Mouse (Mus musculus) MEL (cell line): ENCODE results near the gene Atp2a2. TPM values are rescaled to one million over a fixed set of nuclear protein-coding genes. Genes with fewer than 3 reads are reported as not detected.

ENCODE experiments used
- DNase-seq: peaks from one replicate; pipeline ENCODE4 v3.0.0; 2011; ENCODE audit warnings: low read depth, low spot score
- H3K27ac ChIP-seq: 2 replicates; pipeline ENCODE4 v1.5.1; 2012; ENCODE audit warnings: low read depth, mild to moderate bottlenecking, control low read depth, low read length, moderate library complexity; ENCODE audit not compliant: control insufficient read depth
- H3K27me3 ChIP-seq, 2 experiments: fragments of 150-350 bp in 1 of 2; sonication (generic) in 1 of 2; 2 replicates each; pipeline ENCODE4 v1.6.1; 2012; ENCODE audit warnings: low read length in 2 of 2, mild to moderate bottlenecking in 2 of 2, improper control_type of control experiment in 1 of 2, moderate library complexity in 1 of 2; ENCODE audit not compliant: insufficient read depth in 2 of 2, control insufficient read depth in 1 of 2
- H3K36me3 ChIP-seq, 2 experiments: 2 replicates each; pipeline ENCODE4 v1.6.1; 2012 to 2014; ENCODE audit warnings: low read length in 2 of 2, improper control_type of control experiment in 1 of 2, inconsistent platforms in 1 of 2, mild to moderate bottlenecking in 1 of 2; ENCODE audit not compliant: insufficient read depth in 2 of 2, control insufficient read depth in 1 of 2
- H3K4me1 ChIP-seq, 2 experiments: fragments of 150-350 bp in 1 of 2; sonication (generic) in 1 of 2; 2 replicates each; pipeline ENCODE4 v1.6.1; 2012; ENCODE audit warnings: low read length in 2 of 2, improper control_type of control experiment in 1 of 2, mild to moderate bottlenecking in 1 of 2; ENCODE audit not compliant: insufficient read depth in 2 of 2, control insufficient read depth in 1 of 2
- H3K4me3 ChIP-seq, 2 experiments: fragments of 150-350 bp in 1 of 2; sonication (generic) in 1 of 2; 2 replicates each; pipeline ENCODE4 v1.5.1; 2012; ENCODE audit warnings: low read depth in 2 of 2, low read length in 2 of 2, mild to moderate bottlenecking in 2 of 2, moderate library complexity in 2 of 2, control low read depth in 1 of 2, improper control_type of control experiment in 1 of 2; ENCODE audit not compliant: control insufficient read depth in 1 of 2, insufficient read depth in 1 of 2
- H3K79me2 ChIP-seq: 2 replicates; pipeline ENCODE4 v1.6.1; 2012; ENCODE audit warnings: mild to moderate bottlenecking, low read length, moderate library complexity; ENCODE audit not compliant: control insufficient read depth, poor library complexity, insufficient read depth
- H3K9ac ChIP-seq: 2 replicates; pipeline ENCODE4 v1.6.1; 2012; ENCODE audit warnings: low read depth, mild to moderate bottlenecking, control low read depth, low read length, moderate library complexity; ENCODE audit not compliant: control insufficient read depth, poor library complexity, severe bottlenecking
- H3K9me3 ChIP-seq: fragments of 150-350 bp; sonication (generic); replicated peaks from 2 replicates; pipeline ENCODE4 v1.6.1; 2012; ENCODE audit warnings: mild to moderate bottlenecking, low read length, improper control_type of control experiment, moderate library complexity; ENCODE audit not compliant: insufficient read depth
- CHD2 ChIP-seq: IDR thresholded peaks from 2 replicates; pipeline ENCODE4 v1.6.1; 2011; ENCODE audit warnings: low read length, improper control_type of control experiment
- CTCF ChIP-seq, 3 experiments: IDR thresholded peaks in 2 of 3; conservative IDR thresholded peaks in 1 of 3; 2 replicates each; pipeline ENCODE4 v1.5.1; 2011 to 2012; ENCODE audit warnings: low read length in 3 of 3, low read depth in 2 of 3, mild to moderate bottlenecking in 2 of 3, improper control_type of control experiment in 1 of 3, inconsistent platforms in 1 of 3, mixed read lengths in 1 of 3, moderate library complexity in 1 of 3; ENCODE audit not compliant: control insufficient read depth in 1 of 3, insufficient read depth in 1 of 3, poor library complexity in 1 of 3, severe bottlenecking in 1 of 3
- E2F4 ChIP-seq: IDR thresholded peaks from 2 replicates; pipeline ENCODE4 v1.6.1; 2011; ENCODE audit warnings: low read depth, low read length, improper control_type of control experiment, borderline replicate concordance
- ELF1 ChIP-seq: IDR thresholded peaks from 2 replicates; pipeline ENCODE4 v1.6.1; 2014; ENCODE audit warnings: low read depth, mild to moderate bottlenecking, inconsistent platforms, low read length, improper control_type of control experiment, moderate library complexity
- ETS1 ChIP-seq: IDR thresholded peaks from 2 replicates; pipeline ENCODE4 v1.6.1; 2012; ENCODE audit warnings: low read depth, mild to moderate bottlenecking, inconsistent platforms, low read length, improper control_type of control experiment, moderate library complexity
- GABPA ChIP-seq: IDR thresholded peaks from 2 replicates; pipeline ENCODE4 v1.6.1; 2012; ENCODE audit warnings: low read depth, mild to moderate bottlenecking, inconsistent platforms, low read length, improper control_type of control experiment, moderate library complexity
- GATA1 ChIP-seq: IDR thresholded peaks from 2 replicates; pipeline ENCODE4 v1.6.1; 2011; ENCODE audit warnings: low read depth, low read length, improper control_type of control experiment
- HCFC1 ChIP-seq: IDR thresholded peaks from 2 replicates; pipeline ENCODE4 v1.6.1; 2012; ENCODE audit warnings: low read depth, mild to moderate bottlenecking, inconsistent platforms, low read length, improper control_type of control experiment, moderate library complexity
- JUND ChIP-seq: IDR thresholded peaks from 2 replicates; pipeline ENCODE4 v1.6.1; 2011; ENCODE audit warnings: low read depth, mild to moderate bottlenecking, improper control_type of control experiment, low read length
- KAT2A ChIP-seq: conservative IDR thresholded peaks from 2 replicates; pipeline ENCODE4 v1.6.1; 2012; ENCODE audit warnings: low read depth, low read length, improper control_type of control experiment, inconsistent platforms
- MAFK ChIP-seq: IDR thresholded peaks from 2 replicates; pipeline ENCODE4 v1.6.1; 2011; ENCODE audit warnings: low read depth, mild to moderate bottlenecking, low read length, improper control_type of control experiment, borderline replicate concordance
- MXI1 ChIP-seq: IDR thresholded peaks from 2 replicates; pipeline ENCODE4 v1.6.1; 2011; ENCODE audit warnings: mild to moderate bottlenecking, low read depth, low read length, improper control_type of control experiment
- MYB ChIP-seq: IDR thresholded peaks from 2 replicates; pipeline ENCODE4 v1.6.1; 2011; ENCODE audit warnings: mild to moderate bottlenecking, low read depth, low read length, improper control_type of control experiment
- MYC ChIP-seq: IDR thresholded peaks from 2 replicates; pipeline ENCODE4 v1.6.1; 2011; ENCODE audit warnings: low read depth, mild to moderate bottlenecking, low read length, improper control_type of control experiment, moderate library complexity
- NELFE ChIP-seq: IDR thresholded peaks from 2 replicates; pipeline ENCODE4 v1.6.1; 2011; ENCODE audit warnings: low read depth, low read length, improper control_type of control experiment
- NRF1 ChIP-seq: IDR thresholded peaks from 2 replicates; pipeline ENCODE4 v1.6.1; 2014; ENCODE audit warnings: low read depth, mild to moderate bottlenecking, inconsistent platforms, low read length, improper control_type of control experiment, moderate library complexity; ENCODE audit not compliant: poor library complexity, insufficient read depth, severe bottlenecking
- POLR2A ChIP-seq, 2 experiments: IDR thresholded peaks; 2 replicates each; pipeline ENCODE4 v1.6.1; 2011 to 2012; ENCODE audit warnings: low read length in 2 of 2, mild to moderate bottlenecking in 2 of 2, control low read depth in 1 of 2, improper control_type of control experiment in 1 of 2, low read depth in 1 of 2, moderate library complexity in 1 of 2; ENCODE audit not compliant: control insufficient read depth in 1 of 2, insufficient read depth in 1 of 2, poor library complexity in 1 of 2
- POLR2AphosphoS2 ChIP-seq: IDR thresholded peaks from 2 replicates; pipeline ENCODE4 v1.6.1; 2011; ENCODE audit warnings: low read length, improper control_type of control experiment
- SIN3A ChIP-seq: IDR thresholded peaks from 2 replicates; pipeline ENCODE4 v1.6.1; 2012; ENCODE audit warnings: low read length, improper control_type of control experiment, inconsistent platforms
- TAL1 ChIP-seq: IDR thresholded peaks from 2 replicates; pipeline ENCODE4 v1.6.1; 2012; ENCODE audit warnings: mild to moderate bottlenecking, inconsistent platforms, low read length, moderate library complexity, mixed read lengths
- TBP ChIP-seq: IDR thresholded peaks from 2 replicates; pipeline ENCODE4 v1.8.0; 2011; ENCODE audit warnings: low read depth, low read length, improper control_type of control experiment
- TCF12 ChIP-seq: IDR thresholded peaks from 2 replicates; pipeline ENCODE4 v1.6.1; 2014; ENCODE audit warnings: low read depth, mild to moderate bottlenecking, inconsistent platforms, low read length, improper control_type of control experiment, moderate library complexity
- UBTF ChIP-seq: IDR thresholded peaks from 2 replicates; pipeline ENCODE4 v1.6.1; 2012; ENCODE audit warnings: low read depth, mild to moderate bottlenecking, inconsistent platforms, low read length, improper control_type of control experiment, moderate library complexity, borderline replicate concordance; ENCODE audit not compliant: insufficient read depth
- USF2 ChIP-seq, 2 experiments: IDR thresholded peaks; 2 replicates each; pipeline ENCODE4 v1.6.1; 2011 to 2012; ENCODE audit warnings: improper control_type of control experiment in 2 of 2, low read length in 2 of 2, borderline replicate concordance in 1 of 2, inconsistent platforms in 1 of 2, low read depth in 1 of 2, mild to moderate bottlenecking in 1 of 2; ENCODE audit not compliant: insufficient read depth in 1 of 2
- ZC3H11A ChIP-seq: IDR thresholded peaks from 2 replicates; pipeline ENCODE4 v1.6.1; 2012; ENCODE audit warnings: low read depth, mild to moderate bottlenecking, inconsistent platforms, low read length, improper control_type of control experiment
- ZNF384 ChIP-seq: IDR thresholded peaks from 2 replicates; pipeline ENCODE4 v1.6.1; 2012; ENCODE audit warnings: low read depth, mild to moderate bottlenecking, inconsistent platforms, low read length, improper control_type of control experiment
- polyA plus RNA-seq, 2 experiments: library from polyadenylated mRNA; stranded (reverse) in 1 of 2; unstranded in 1 of 2; fragments of >175 nt in 1 of 2; fragments of >200 nt in 1 of 2; gene quantifications; 2 replicates each; pipeline versions ENCODE4 v1.2.1 to v1.2.4; 2012; ENCODE audit warnings: low replicate concordance in 2 of 2, low read depth in 1 of 2; ENCODE audit not compliant: insufficient read length in 2 of 2, insufficient read depth in 1 of 2, missing spikeins in 1 of 2
- total RNA-seq: library from RNA; depleted of rRNA; stranded (reverse); fragments of 300-350 nt; gene quantifications from 2 replicates; pipeline ENCODE4 v1.2.3, GENCODE M21; 2012

The Atp2a2 gene
- total and polyA plus RNA-seq, 3 experiments, result 117 to 199 (median 176) TPM

DNA sequence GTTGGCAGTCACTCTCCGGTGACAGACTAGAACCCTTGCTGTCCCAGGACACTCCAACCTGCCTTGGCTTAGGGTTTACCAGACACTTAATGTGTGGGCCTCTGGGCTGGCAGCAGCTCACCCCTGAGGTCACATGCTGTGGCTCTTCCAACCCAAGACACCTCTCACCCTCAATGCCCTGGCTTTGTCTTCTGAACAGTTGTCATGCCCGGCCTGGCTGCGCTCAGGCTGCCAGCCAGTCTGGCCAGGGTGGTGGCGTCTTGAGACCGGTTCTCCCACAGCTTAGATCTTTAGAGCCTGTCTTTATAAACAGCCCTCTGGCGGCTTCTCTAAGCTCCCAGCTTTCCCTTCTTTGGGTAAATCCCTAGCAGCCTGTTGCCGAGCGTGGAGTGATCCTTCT, 54.2 kb downstream of the Atp2a2 start:
- no peaks in the 10 kb centered on the region for H3K4me1 ChIP-seq
- no peaks in the 10 kb centered on the region for H3K36me3 ChIP-seq
- TF ChIP-seq ETS1, result no peak
- TF ChIP-seq ZNF384, result no peak
- TF ChIP-seq CHD2, result no peak
- TF ChIP-seq TBP, result no peak
- no peak for TF ChIP-seq ZC3H11A
- TF ChIP-seq NELFE, result no peak
- TF ChIP-seq JUND, result no peak
- no peak for TF ChIP-seq MYB
- no peak for TF ChIP-seq KAT2A
- no peak for TF ChIP-seq POLR2AphosphoS2
- TF ChIP-seq MAFK, result no peak
- TF ChIP-seq USF2 (IDR thresholded peaks at IDR 0.05; ENCODE audit: borderline replicate concordance in 1 of 2, insufficient read depth in 1 of 2, low read depth in 1 of 2, low read length in 2 of 2), result no peak
- TF ChIP-seq SIN3A, result no peak
- TF ChIP-seq MYC, result no peak
- TF ChIP-seq HCFC1, result no peak
- no peak for TF ChIP-seq CTCF (IDR thresholded peaks at IDR 0.05 in 2 of 3, conservative IDR thresholded peaks at IDR 0.05 in 1 of 3; ENCODE audit: control insufficient read depth in 1 of 3, insufficient read depth in 1 of 3, low read depth in 2 of 3, low read length in 3 of 3, poor library complexity in 1 of 3, severe bottlenecking in 1 of 3)
- TF ChIP-seq TAL1, result no peak
- TF ChIP-seq GATA1, result no peak
- TF ChIP-seq GABPA, result no peak
- TF ChIP-seq, all 39 proteins: peak for 0
- H3K27ac ChIP-seq, result no peak overlapping the region
- H3K79me2 ChIP-seq, result no peaks in the 10 kb centered on the region
- H3K9me3 ChIP-seq, result no peaks in the 10 kb centered on the region
- no peak overlapping the region for H3K4me3 ChIP-seq
- no peak for DNase-seq
- no peaks in the 10 kb centered on the region for H3K27me3 ChIP-seq
- H3K9ac ChIP-seq, result no peak overlapping the region

DNA sequence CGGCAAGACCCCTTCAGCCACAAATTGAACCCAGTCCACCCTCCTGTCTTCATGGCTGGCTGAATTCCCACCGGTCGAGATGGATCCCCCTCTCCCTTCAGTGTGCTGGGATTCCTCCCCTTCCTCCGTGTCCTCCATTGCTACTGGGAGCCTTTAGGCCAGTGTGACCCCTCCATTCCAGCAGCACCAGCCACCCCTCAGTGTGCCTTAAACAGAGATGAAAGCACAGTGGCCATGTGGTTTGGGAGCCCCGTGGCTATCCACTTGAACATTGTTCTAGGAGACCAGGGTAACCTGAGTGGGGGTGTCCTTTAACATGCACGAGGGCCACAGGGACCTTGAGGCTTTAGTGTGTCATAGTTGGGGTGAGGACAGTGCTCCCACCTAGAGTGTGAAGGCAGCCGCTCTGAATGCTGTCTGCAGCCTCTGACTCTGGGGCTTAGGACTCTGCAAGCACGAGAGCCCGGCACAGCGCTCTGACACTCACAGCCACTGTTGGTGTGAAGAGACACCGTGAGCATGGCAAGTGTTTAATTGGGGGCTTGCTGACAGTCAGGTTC, 56.9 kb downstream of the Atp2a2 start:
- no peak for TF ChIP-seq ZNF384
- no peak for TF ChIP-seq GABPA
- TF ChIP-seq POLR2A (IDR thresholded peaks at IDR 0.05; ENCODE audit: control insufficient read depth in 1 of 2, insufficient read depth in 1 of 2, low read depth in 1 of 2, low read length in 2 of 2, poor library complexity in 1 of 2), result no peak; a peak in 1 of 4 replicates
- no peak for TF ChIP-seq MYC
- no peak for TF ChIP-seq HCFC1
- TF ChIP-seq E2F4, result no peak
- TF ChIP-seq NRF1, result no peak
- no peak for TF ChIP-seq TAL1
- no peak for TF ChIP-seq MXI1
- TF ChIP-seq ELF1, result no peak
- TF ChIP-seq TCF12, result no peak
- no peak for TF ChIP-seq UBTF
- TF ChIP-seq MYB, result no peak
- Histone ChIP-seq H3K4me1 (no peaks in the 10 kb centered on the region), H3K27ac (no peak overlapping the region), H3K4me3 (no peak overlapping the region), H3K79me2 (no peaks in the 10 kb centered on the region), H3K9ac (no peak overlapping the region), H3K27me3 (no peaks in the 10 kb centered on the region), H3K9me3 (no peaks in the 10 kb centered on the region), H3K36me3 (peaks cover 0 to 9% of the 10 kb centered on the region in 2 experiments; a peak in 2 of 4 replicates)
- no peak for DNase-seq
